Mouse (Mus musculus): ENCODE data around the gene Cpeb1. TPM values are rescaled to one million over a fixed set of nuclear protein-coding genes. Genes with fewer than 3 reads are reported as not detected.

The Cpeb1 gene
- polyA plus RNA-seq (2015; fragmentation: Nextera tagmentation; extraction: Ambion mirVana) = 0.81 and 0.92 TPM in 2 replicates

DNA sequence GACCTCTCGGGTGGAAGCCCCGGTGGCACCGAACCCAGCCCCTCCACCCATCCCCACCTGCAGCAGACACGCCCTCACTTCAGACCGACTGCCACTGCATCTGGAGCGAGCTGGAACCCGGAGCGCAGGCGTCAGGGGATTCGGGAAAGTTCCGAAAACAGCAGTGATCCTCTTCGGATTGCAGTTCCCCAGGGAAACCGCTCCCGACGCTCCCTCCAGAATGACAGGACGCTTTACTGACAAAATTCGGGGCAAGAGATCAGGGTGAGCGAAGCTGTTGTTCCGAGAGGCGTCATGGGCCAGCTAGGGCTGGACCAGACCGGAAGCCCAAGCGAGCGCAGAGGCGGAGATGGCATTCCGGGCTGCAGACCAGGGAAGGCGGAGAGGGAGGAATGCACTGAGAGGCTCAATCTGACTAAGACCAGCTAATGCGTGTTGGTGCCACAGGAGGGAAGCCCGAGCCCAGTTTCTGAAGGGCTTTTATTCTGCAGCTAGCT, at the start of gene Cpeb1:
Gene Cpeb1, minus strand, starts transcription at position 311 of the 497 bp plus-strand sequence.
- Histone ChIP-seq H3K9ac (ENCODE audit: low read depth, low read length) (peak within 1 kb of the TSS; percentile 40; the same call in 1 of the 2 replicates), H3K9me3 (ENCODE audit: control insufficient read depth, low read length) (no peaks in the 10 kb centered on the region), H3K27ac (ENCODE audit: low read length) (no peak within 1 kb of the TSS), H3K36me3 (ENCODE audit: control insufficient read depth, insufficient read depth, low read length) (no peaks in the 10 kb centered on the region), H3K4me1 (ENCODE audit: control insufficient read depth, insufficient read depth, low read length) (peaks cover 8% of the 10 kb centered on the region), H3K4me3 (ENCODE audit: low read length) (peak within 1 kb of the TSS; percentile 59), H3K27me3 (replicated peaks; ENCODE audit: control insufficient read depth, insufficient read depth, low read length) (peaks cover 42% of the 10 kb centered on the region), H3K4me2 (ENCODE audit: low read depth, low read length) (peak within 1 kb of the TSS; percentile 95)
- ATAC-seq = peak; percentile 56; the same call in 1 of the 2 replicates
- WGBS = 1% methylated on average over 28 of the region's 28 CpGs

DNA sequence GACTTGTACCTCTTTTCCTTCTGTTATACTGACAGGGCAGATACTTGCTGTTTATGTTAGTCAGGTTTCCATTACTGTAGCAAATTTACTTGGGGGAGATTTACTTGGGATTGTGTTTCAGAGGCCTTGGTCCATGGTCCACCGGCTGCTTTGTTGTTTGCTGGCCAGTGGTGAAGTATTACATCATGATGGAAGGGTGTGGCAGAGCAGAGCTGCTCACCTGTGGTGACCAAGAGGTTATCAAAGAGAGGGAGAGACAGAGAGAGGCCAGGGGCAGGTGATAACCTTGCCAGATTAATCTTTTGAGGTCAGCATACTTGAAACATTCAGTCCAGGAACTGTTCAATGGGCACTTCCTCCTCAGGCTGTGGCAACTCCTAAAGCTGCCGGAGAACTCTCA, 45.8 kb upstream of the Cpeb1 start:
- no peaks in the 10 kb centered on the region for H3K9me3 ChIP-seq (ENCODE audit: control insufficient read depth, low read length)
- H3K36me3 ChIP-seq (ENCODE audit: control insufficient read depth, insufficient read depth, low read length) = no peaks in the 10 kb centered on the region
- H3K4me3 ChIP-seq (ENCODE audit: low read length) = no peak overlapping the region
- no peak overlapping the region for H3K9ac ChIP-seq (ENCODE audit: low read depth, low read length)
- no peak overlapping the region for H3K4me2 ChIP-seq (ENCODE audit: low read depth, low read length)
- H3K27me3 ChIP-seq (replicated peaks; ENCODE audit: control insufficient read depth, insufficient read depth, low read length) = peaks cover 3% of the 10 kb centered on the region; the same call in 1 of the 2 replicates
- H3K4me1 ChIP-seq (ENCODE audit: control insufficient read depth, insufficient read depth, low read length) = no peaks in the 10 kb centered on the region
- no peak for ATAC-seq
- WGBS = 65% methylated on average over 2 of the region's 2 CpGs
- H3K27ac ChIP-seq (ENCODE audit: low read length) = no peak overlapping the region

DNA sequence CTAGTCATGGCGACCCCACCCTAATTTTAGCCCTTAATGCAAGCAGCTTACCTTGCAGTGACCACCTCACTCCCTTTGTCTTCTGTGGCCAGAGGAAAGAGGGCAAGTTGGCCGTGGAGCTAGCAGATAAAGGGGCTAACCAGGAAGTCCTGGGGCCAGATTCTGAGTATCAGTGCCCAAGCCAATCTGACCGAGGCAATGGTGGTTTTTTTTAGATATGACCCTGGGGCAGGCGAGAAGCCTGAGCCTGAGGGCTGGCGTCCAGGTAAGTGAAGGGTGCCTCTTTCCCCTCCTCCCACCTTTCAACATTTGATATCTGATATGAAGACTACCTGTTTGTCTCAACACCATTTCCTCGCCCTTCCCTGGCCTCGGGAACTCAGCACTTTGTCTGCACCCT, 42.9 kb upstream of the Cpeb1 start, which contains the start of gene BC048679:
Gene BC048679, minus strand, starts transcription at position 101 of the 400 bp plus-strand sequence.
- Histone ChIP-seq H3K4me3 (ENCODE audit: low read length) (no peak within 1 kb of the TSS), H3K9me3 (ENCODE audit: control insufficient read depth, low read length) (no peaks in the 10 kb centered on the region), H3K27me3 (replicated peaks; ENCODE audit: control insufficient read depth, insufficient read depth, low read length) (peaks cover 8% of the 10 kb centered on the region; the same call in 1 of the 2 replicates), H3K36me3 (ENCODE audit: control insufficient read depth, insufficient read depth, low read length) (no peaks in the 10 kb centered on the region), H3K4me2 (ENCODE audit: low read depth, low read length) (no peak within 1 kb of the TSS), H3K27ac (ENCODE audit: low read length) (no peak within 1 kb of the TSS), H3K9ac (ENCODE audit: low read depth, low read length) (no peak within 1 kb of the TSS), H3K4me1 (ENCODE audit: control insufficient read depth, insufficient read depth, low read length) (0 out of 2 replicates have a peak, but pooled peaks cover 3% of the 10 kb centered on the region)
- ATAC-seq = no peak
- WGBS = 54% methylated on average over 7 of the region's 7 CpGs

DNA sequence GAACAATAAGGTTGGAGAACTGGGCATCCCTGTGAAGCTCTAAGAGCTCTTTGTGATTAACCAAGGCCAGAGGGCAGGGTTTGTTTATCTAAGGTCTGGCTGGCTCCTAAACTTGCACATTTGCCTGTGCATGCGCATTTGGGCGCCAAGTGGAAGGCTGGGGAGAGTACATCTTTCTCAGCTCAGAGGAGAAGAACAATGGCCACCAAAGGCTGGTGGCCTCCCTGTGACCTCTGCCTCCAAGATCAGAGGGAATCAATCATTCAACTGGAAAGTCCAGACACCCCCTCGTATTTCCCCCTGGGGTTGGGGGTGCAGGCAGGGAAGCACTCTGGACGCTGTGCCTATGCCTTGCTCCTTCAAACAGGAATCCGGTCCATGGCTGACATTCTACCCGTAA, 41.9 kb upstream of the Cpeb1 start:
- H3K4me3 ChIP-seq (ENCODE audit: low read length) = no peak overlapping the region
- no peak overlapping the region for H3K4me2 ChIP-seq (ENCODE audit: low read depth, low read length)
- 0 out of 2 replicates have a peak, but pooled peaks cover 5% of the 10 kb centered on the region for H3K4me1 ChIP-seq (ENCODE audit: control insufficient read depth, insufficient read depth, low read length)
- H3K9ac ChIP-seq (ENCODE audit: low read depth, low read length) = no peak overlapping the region
- no peak for ATAC-seq
- H3K9me3 ChIP-seq (ENCODE audit: control insufficient read depth, low read length) = no peaks in the 10 kb centered on the region
- no peak overlapping the region for H3K27ac ChIP-seq (ENCODE audit: low read length)
- H3K27me3 ChIP-seq (replicated peaks; ENCODE audit: control insufficient read depth, insufficient read depth, low read length) = peaks cover 8% of the 10 kb centered on the region; the same call in 1 of the 2 replicates
- 16% methylated on average over 6 of the region's 6 CpGs for WGBS
- H3K36me3 ChIP-seq (ENCODE audit: control insufficient read depth, insufficient read depth, low read length) = no peaks in the 10 kb centered on the region

DNA sequence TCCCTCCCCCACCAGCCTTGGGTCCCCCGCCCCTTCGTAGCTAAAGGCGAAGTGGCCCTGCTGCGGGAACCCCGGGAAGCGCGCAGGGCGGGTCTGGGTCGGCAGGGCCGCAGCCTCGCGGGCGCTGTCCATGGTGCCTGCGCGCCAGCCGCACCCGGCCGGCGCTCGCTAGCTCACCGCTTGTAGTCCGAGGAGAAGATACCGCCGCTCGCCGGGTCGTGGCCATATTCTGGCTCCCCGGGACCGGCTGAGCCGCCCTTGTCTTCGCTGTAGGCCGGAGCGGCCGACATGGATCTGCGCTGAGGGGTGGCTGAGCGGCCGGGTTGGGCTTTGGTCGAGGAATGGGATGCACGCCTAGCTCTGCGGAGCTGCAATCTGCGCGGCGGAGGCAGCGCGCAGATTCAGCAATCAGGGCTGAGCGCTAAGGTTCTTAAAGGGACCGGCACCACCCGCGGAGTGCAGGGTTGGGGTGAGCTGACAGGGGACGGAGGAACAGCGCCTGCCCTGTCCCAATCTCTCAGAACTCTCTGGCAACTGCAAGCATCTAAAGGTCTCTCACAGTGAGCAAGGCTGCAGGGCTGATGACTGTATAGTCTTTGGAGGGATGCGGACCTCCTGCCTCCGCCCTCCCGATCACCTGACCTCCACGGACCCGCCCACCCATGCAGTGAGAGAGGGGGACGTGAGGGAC, 38.2 kb upstream of the Cpeb1 start, which contains the start of gene Ap3b2:
Gene Ap3b2, minus strand, starts transcription at position 595 of the 691 bp plus-strand sequence.
- Histone ChIP-seq H3K4me1 (ENCODE audit: control insufficient read depth, insufficient read depth, low read length) (0 out of 2 replicates have a peak, but pooled peaks cover 5% of the 10 kb centered on the region), H3K27ac (ENCODE audit: low read length) (no peak within 1 kb of the TSS), H3K4me3 (ENCODE audit: low read length) (peak within 1 kb of the TSS; percentile 48), H3K9me3 (ENCODE audit: control insufficient read depth, low read length) (no peaks in the 10 kb centered on the region), H3K4me2 (ENCODE audit: low read depth, low read length) (peak within 1 kb of the TSS; percentile 58), H3K27me3 (replicated peaks; ENCODE audit: control insufficient read depth, insufficient read depth, low read length) (peaks cover 8% of the 10 kb centered on the region; the same call in 1 of the 2 replicates), H3K9ac (ENCODE audit: low read depth, low read length) (no peak within 1 kb of the TSS; the same call in 1 of the 2 replicates), H3K36me3 (ENCODE audit: control insufficient read depth, insufficient read depth, low read length) (no peaks in the 10 kb centered on the region)
- under 1% methylated on average over 57 of the region's 57 CpGs for WGBS
- ATAC-seq = peak; percentile 94

GRCm38 (mm10) chr7:81492628-81493027, 37.4 kb upstream of the Cpeb1 start:
- no peak overlapping the region for H3K27ac ChIP-seq (ENCODE audit: low read length)

GRCm38 (mm10) chr7:81489649-81490048, 34.4 kb upstream of the Cpeb1 start:
- H3K4me2 ChIP-seq (ENCODE audit: low read depth, low read length) = no peak overlapping the region
- H3K36me3 ChIP-seq (ENCODE audit: control insufficient read depth, insufficient read depth, low read length) = no peaks in the 10 kb centered on the region
- 9% methylated on average over 9 of the region's 9 CpGs for WGBS
- H3K27me3 ChIP-seq (replicated peaks; ENCODE audit: control insufficient read depth, insufficient read depth, low read length) = peaks cover 5% of the 10 kb centered on the region; the same call in 1 of the 2 replicates
- 0 out of 2 replicates have a peak, but pooled peaks cover 5% of the 10 kb centered on the region for H3K4me1 ChIP-seq (ENCODE audit: control insufficient read depth, insufficient read depth, low read length)
- no peak overlapping the region for H3K4me3 ChIP-seq (ENCODE audit: low read length)
- no peaks in the 10 kb centered on the region for H3K9me3 ChIP-seq (ENCODE audit: control insufficient read depth, low read length)
- H3K27ac ChIP-seq (ENCODE audit: low read length) = no peak overlapping the region
- H3K9ac ChIP-seq (ENCODE audit: low read depth, low read length) = no peak overlapping the region
- ATAC-seq = no peak

More at GRCm38 (mm10) chr7:81492628-81493027, 37.4 kb upstream of the Cpeb1 start:
- no peak for ATAC-seq
- Histone ChIP-seq H3K4me2 (ENCODE audit: low read depth, low read length) (peak overlapping the region; percentile 58), H3K4me3 (ENCODE audit: low read length) (peak overlapping the region; percentile 48; the same call in 1 of the 2 replicates), H3K9me3 (ENCODE audit: control insufficient read depth, low read length) (no peaks in the 10 kb centered on the region), H3K27me3 (replicated peaks; ENCODE audit: control insufficient read depth, insufficient read depth, low read length) (peaks cover 8% of the 10 kb centered on the region; the same call in 1 of the 2 replicates), H3K4me1 (ENCODE audit: control insufficient read depth, insufficient read depth, low read length) (0 out of 2 replicates have a peak, but pooled peaks cover 5% of the 10 kb centered on the region), H3K9ac (ENCODE audit: low read depth, low read length) (no peak overlapping the region), H3K36me3 (ENCODE audit: control insufficient read depth, insufficient read depth, low read length) (no peaks in the 10 kb centered on the region)
- WGBS = 53% methylated on average over 9 of the region's 9 CpGs

- H3K9ac ChIP-seq (ENCODE audit: low read depth, low read length) = no peak overlapping the region
- H3K27me3 ChIP-seq (replicated peaks; ENCODE audit: control insufficient read depth, insufficient read depth, low read length) = peaks cover 13% of the 10 kb centered on the region
- H3K36me3 ChIP-seq (ENCODE audit: control insufficient read depth, insufficient read depth, low read length) = no peaks in the 10 kb centered on the region
- no peak overlapping the region for H3K4me3 ChIP-seq (ENCODE audit: low read length)
- H3K27ac ChIP-seq (ENCODE audit: low read length) = no peak overlapping the region
- no peak for ATAC-seq
- H3K4me2 ChIP-seq (ENCODE audit: low read depth, low read length) = no peak overlapping the region
- H3K4me1 ChIP-seq (ENCODE audit: control insufficient read depth, insufficient read depth, low read length) = no peaks in the 10 kb centered on the region
- H3K9me3 ChIP-seq (ENCODE audit: control insufficient read depth, low read length) = no peaks in the 10 kb centered on the region
- WGBS = 10% methylated on average over 8 of the region's 8 CpGs
Observed at GRCm38 (mm10) chr7:81480800-81481199, 25.5 kb upstream of the Cpeb1 start.

- peaks cover 13% of the 10 kb centered on the region for H3K27me3 ChIP-seq (replicated peaks; ENCODE audit: control insufficient read depth, insufficient read depth, low read length)
- no peak for ATAC-seq
- H3K36me3 ChIP-seq (ENCODE audit: control insufficient read depth, insufficient read depth, low read length) = no peaks in the 10 kb centered on the region
- 68% methylated on average over 3 of the region's 3 CpGs for WGBS
- no peaks in the 10 kb centered on the region for H3K9me3 ChIP-seq (ENCODE audit: control insufficient read depth, low read length)
- no peak overlapping the region for H3K4me2 ChIP-seq (ENCODE audit: low read depth, low read length)
- H3K27ac ChIP-seq (ENCODE audit: low read length) = no peak overlapping the region
- no peak overlapping the region for H3K9ac ChIP-seq (ENCODE audit: low read depth, low read length)
- H3K4me3 ChIP-seq (ENCODE audit: low read length) = no peak overlapping the region
- no peaks in the 10 kb centered on the region for H3K4me1 ChIP-seq (ENCODE audit: control insufficient read depth, insufficient read depth, low read length)
Observed at GRCm38 (mm10) chr7:81479531-81480090, 24.3 kb upstream of the Cpeb1 start.

Measured in intestine, embryonic 16.5 days (tissue).